Mouse (Mus musculus): ENCODE measurements at regions not wholly inside any gene's neighbourhood (a gene's known extent, or its start where the extent isn't known, plus 50 kb on each side); places are given as distances from the start of the nearest gene placed in this dataset.
A peak's percentile ranks its signal among the peaks of the same experiment; 100 is the strongest.

- no peak for ATAC-seq (ENCODE audit: low TSS enrichment)
These were observed 273.5 kb downstream of the Prex1 start for GRCm38 (mm10) chr2:166439847-166440775.

GRCm38 (mm10) chr2:166438207-166438606 lies 275.4 kb downstream of the Prex1 start:
- ATAC-seq (ENCODE audit: low TSS enrichment), result no peak

- no peak for ATAC-seq (ENCODE audit: low TSS enrichment)
These were observed 279.1 kb downstream of the Prex1 start for GRCm38 (mm10) chr2:166434554-166434953.

GRCm38 (mm10) chr2:166433655-166434333 lies 278.3 kb upstream of the Sulf2 start:
- ATAC-seq (ENCODE audit: low TSS enrichment), result peak; percentile 55

- peak; percentile 71 for ATAC-seq (ENCODE audit: low TSS enrichment)
These were observed 277.6 kb upstream of the Sulf2 start for GRCm38 (mm10) chr2:166432948-166433654.

- ATAC-seq (ENCODE audit: low TSS enrichment), result peak; percentile 16; the same call in 1 of the 2 replicates
These were observed 277.1 kb upstream of the Sulf2 start for GRCm38 (mm10) chr2:166432531-166432930.

GRCm38 (mm10) chr2:166429918-166430317 lies 274.5 kb upstream of the Sulf2 start:
- no peak for ATAC-seq (ENCODE audit: low TSS enrichment)

GRCm38 (mm10) chr2:166429494-166429893 lies 274.0 kb upstream of the Sulf2 start:
- ATAC-seq (ENCODE audit: low TSS enrichment), result no peak

- ATAC-seq (ENCODE audit: low TSS enrichment), result no peak
These were observed 271.9 kb upstream of the Sulf2 start for GRCm38 (mm10) chr2:166427390-166427789.

- ATAC-seq (ENCODE audit: low TSS enrichment), result no peak
These were observed 271.5 kb upstream of the Sulf2 start for GRCm38 (mm10) chr2:166426960-166427359.

- no peak for ATAC-seq (ENCODE audit: low TSS enrichment)
These were observed 271.0 kb upstream of the Sulf2 start for GRCm38 (mm10) chr2:166426457-166426856.

- no peak for ATAC-seq (ENCODE audit: low TSS enrichment)
These were observed 269.7 kb upstream of the Sulf2 start for GRCm38 (mm10) chr2:166425141-166425540.

GRCm38 (mm10) chr2:166423132-166423660 lies 267.7 kb upstream of the Sulf2 start:
- ATAC-seq (ENCODE audit: low TSS enrichment), result no peak

GRCm38 (mm10) chr2:166420275-166420674 lies 264.8 kb upstream of the Sulf2 start:
- ATAC-seq (ENCODE audit: low TSS enrichment), result no peak

- no peak for ATAC-seq (ENCODE audit: low TSS enrichment)
These were observed 263.8 kb upstream of the Sulf2 start for GRCm38 (mm10) chr2:166419271-166419670.

GRCm38 (mm10) chr2:166418279-166418678 lies 262.8 kb upstream of the Sulf2 start:
- ATAC-seq (ENCODE audit: low TSS enrichment), result no peak

- ATAC-seq (ENCODE audit: low TSS enrichment), result peak; percentile 83
These were observed 262.2 kb upstream of the Sulf2 start for GRCm38 (mm10) chr2:166417628-166418027.

GRCm38 (mm10) chr2:166415481-166415965 lies 260.1 kb upstream of the Sulf2 start:
- ATAC-seq (ENCODE audit: low TSS enrichment), result no peak

GRCm38 (mm10) chr2:166414856-166415255 lies 259.4 kb upstream of the Sulf2 start:
- ATAC-seq (ENCODE audit: low TSS enrichment), result no peak

- ATAC-seq (ENCODE audit: low TSS enrichment), result no peak
These were observed 256.8 kb upstream of the Sulf2 start for GRCm38 (mm10) chr2:166412031-166412858.

GRCm38 (mm10) chr2:166409391-166409790 lies 253.9 kb upstream of the Sulf2 start:
- ATAC-seq (ENCODE audit: low TSS enrichment), result no peak

All from frontal cortex, adult (tissue).